Mouse (Mus musculus): Measurements from ENCODE around the gene 4930539E08Rik.

The 4930539E08Rik gene

GRCm38 (mm10) chr17:28930392-28931074 is 15.4 kb upstream of the 4930539E08Rik start:
- DNase-seq (ENCODE audit: low spot score in 2 of 2): peak; percentile 77 to 81

DNA sequence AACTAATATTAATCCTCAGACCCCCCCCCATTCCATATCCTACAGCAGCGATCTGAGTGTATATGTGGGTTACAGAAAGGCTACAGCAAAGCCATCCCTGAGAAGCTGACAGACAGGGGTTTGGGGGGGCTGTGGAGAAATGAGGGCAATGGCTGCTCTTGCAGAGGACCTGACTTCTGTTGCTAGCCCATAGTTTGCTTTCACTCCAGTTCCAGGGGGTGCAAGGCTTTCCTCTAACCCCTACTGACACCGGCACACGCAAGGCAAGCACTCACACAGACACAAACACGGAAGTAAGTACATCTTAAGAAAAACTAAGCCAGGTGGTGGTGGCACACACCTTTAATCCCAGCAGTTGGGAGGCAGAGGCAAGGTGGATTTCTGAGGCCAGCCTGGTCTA is 14.2 kb upstream of the 4930539E08Rik start:
- no peak for DNase-seq (ENCODE audit: low spot score in 2 of 2)

- no peak for DNase-seq (ENCODE audit: low spot score in 2 of 2)
Measured at GRCm38 (mm10) chr17:28928004-28928403, 12.9 kb upstream of the 4930539E08Rik start.

DNA sequence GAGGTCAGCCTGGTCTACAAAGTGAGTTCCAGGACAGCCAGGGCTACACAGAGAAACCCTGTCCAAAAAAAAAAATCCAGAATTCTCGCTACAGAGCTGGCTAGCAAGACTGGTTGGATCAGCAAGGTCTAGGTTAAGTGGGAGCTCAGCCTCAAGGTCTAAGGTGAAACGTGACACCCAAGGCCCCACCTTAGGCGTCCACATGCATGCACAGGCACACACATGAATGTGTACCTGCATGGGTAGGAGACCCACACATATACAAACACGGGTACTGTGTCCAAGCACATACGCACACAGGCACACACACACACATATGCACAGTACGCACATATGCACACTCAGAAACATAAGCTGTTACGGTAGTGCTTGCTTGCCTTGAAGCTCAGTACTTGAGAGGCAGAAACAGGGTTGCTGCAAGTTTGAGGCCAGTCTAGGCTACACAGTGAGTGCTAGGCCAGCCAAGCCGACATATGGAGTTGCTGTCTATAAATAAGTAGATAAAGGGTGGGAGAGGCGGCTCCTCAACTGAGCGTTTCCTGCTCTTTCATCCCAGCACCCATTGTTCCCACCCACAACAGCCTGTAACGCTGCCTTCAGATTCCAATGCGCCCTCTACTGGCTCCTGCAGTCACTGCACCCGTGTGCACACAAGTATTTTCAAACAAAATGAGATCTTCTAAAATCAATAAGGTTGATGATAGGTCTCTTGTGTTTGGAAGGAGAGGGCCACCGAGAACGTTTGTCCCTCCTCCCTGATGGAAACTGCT is 11.9 kb upstream of the 4930539E08Rik start:
- DNase-seq (ENCODE audit: low spot score in 2 of 2): no peak

DNA sequence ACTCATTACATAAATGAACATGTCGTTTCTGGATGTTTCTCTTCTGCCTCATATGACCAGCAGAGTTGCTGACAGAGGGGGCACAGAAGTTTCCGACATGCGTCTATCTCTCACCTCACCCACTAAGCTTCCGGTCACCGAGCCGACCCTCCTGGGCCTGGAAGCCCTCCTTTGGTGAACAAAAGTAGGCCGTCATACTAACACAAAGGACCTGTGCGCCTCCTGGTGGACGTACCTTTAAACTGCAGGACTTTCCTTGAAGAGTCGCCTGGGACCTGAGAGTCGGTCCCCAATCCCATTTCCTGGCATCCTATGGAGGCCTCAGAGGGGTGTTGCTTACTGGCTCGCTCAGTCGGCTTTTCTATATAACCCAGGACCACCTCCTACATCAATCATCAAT is 11.3 kb upstream of the 4930539E08Rik start:
- DNase-seq (ENCODE audit: low spot score in 2 of 2): peak; percentile 82 to 85

GRCm38 (mm10) chr17:28924957-28925595 is 10.0 kb upstream of the 4930539E08Rik start:
- no peak for DNase-seq (ENCODE audit: low spot score in 2 of 2)

DNA sequence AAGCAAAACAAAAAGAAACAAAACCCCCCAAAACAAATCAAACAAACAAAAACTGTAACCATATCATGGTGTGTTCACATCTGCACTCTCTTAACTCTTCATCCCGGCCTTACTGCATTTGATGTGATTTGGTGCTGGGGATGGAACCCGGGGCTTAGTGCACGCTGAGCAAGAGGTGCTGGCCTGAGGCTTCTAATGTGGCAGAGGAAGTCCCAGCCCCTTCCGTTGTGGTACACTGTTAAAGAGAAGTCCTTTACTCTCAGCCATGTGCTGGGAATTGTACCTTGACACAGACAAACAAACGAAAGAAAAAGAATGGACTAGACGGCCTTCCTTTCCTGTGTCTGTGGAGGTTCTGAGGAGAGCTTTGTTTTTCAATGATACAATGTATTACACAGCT is 7.0 kb upstream of the 4930539E08Rik start:
- no peak for DNase-seq (ENCODE audit: low spot score in 2 of 2)

DNA sequence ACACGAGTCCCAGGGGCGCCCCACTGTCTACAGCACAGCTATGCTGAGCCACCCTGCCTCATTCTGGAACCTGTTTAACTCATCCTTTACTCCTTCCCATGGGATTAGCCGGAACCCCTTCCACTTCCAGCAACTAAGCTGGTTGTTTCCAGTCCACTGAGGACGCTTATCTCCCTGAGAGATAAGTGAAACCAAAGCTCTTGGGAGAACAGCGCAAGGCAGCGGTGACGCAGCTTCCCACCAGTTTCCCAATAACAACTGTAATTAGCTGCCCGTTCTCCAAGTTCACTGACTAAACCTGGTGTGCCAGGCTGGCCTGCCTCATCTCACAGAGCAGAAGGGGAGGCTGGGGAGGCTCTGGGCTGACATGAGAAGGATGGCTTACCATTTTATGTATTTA is 6.0 kb upstream of the 4930539E08Rik start:
- DNase-seq (ENCODE audit: low spot score in 2 of 2): no peak

- DNase-seq (ENCODE audit: low spot score in 2 of 2): no peak
Measured at GRCm38 (mm10) chr17:28916520-28916919, 1.4 kb upstream of the 4930539E08Rik start.

- DNase-seq (ENCODE audit: low spot score in 2 of 2): no peak
Measured at GRCm38 (mm10) chr17:28913940-28914339, 1.2 kb downstream of the 4930539E08Rik start.

DNA sequence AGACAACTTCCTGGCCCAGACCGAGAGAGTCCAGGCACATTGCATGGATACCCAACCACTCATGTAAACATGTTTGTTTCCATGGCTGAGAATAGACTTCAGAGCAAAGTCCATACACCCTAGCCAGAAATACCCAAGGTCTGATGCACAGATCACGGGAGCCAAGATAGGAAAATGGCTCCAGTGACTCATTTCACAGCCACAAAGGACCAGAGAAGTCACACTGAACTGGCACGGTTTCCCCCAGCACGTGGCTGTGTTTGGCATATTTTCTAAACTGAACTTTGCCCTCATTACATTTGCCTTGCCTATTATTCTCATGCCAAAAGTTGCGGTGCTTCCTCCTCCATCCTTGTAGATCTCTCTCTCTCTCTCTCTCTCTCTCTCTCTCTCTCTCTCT is 1.9 kb downstream of the 4930539E08Rik start:
- DNase-seq (ENCODE audit: low spot score in 2 of 2): no peak

- no peak for DNase-seq (ENCODE audit: low spot score in 2 of 2)
Measured at GRCm38 (mm10) chr17:28910139-28910538, 5.0 kb downstream of the 4930539E08Rik start.

GRCm38 (mm10) chr17:28909252-28909941 is 5.7 kb downstream of the 4930539E08Rik start:
- peak; percentile 63 to 76 for DNase-seq (ENCODE audit: low spot score in 2 of 2)

GRCm38 (mm10) chr17:28907959-28908358 is 7.2 kb downstream of the 4930539E08Rik start:
- peak; percentile 85 to 93 for DNase-seq (ENCODE audit: low spot score in 2 of 2)

DNA sequence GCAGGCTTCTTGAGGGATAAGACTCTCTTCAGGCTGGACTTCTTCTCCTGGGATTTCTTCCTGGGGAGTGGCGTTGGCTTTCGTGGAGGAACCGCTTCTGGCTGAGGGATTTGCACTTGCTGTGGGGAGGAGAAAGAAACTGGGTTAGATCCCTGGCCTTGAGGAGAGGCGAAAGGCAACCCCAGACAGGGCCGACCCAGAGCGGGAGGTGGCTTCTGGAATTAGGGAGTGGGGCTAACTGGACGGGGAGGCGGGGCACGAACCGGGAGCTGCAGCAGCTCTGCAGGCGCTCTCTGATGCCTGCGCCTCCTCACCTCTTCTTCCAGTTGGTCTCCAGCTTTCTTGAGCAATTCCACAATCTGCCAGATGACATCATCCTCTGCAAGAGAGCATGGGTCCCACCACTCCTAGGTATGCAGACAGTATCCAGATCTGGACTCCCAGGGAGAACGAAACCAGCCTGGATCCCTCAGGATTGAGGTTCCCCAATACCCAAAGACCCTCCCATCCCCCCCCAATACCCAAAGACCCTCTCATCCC is 9.7 kb downstream of the 4930539E08Rik start:
- no peak for DNase-seq (ENCODE audit: low spot score in 2 of 2)

GRCm38 (mm10) chr17:28904546-28905376 is 10.4 kb downstream of the 4930539E08Rik start:
- peak; percentile 70 to 88 for DNase-seq (ENCODE audit: low spot score in 2 of 2)

DNA sequence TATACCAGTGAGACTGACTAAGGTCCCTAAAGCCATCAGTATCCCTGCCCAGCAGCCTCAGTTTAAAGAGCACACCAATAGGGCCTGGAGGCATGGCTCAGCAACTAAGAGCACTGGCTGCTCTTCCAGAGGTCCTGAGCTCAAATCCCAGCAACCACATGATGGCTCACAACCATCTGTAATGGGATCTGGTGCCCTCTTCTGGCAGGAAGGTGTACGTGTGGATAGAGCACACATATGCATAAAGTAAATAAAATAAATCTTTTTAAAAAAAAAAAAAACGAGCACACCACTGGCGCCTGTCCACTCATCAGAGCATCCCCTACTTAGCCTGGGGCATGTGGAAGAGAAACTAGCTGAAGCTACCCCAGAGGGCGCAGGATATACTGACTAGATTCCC is 13.6 kb downstream of the 4930539E08Rik start:
- DNase-seq (ENCODE audit: low spot score in 2 of 2): no peak

GRCm38 (mm10) chr17:28899427-28899826 is 15.7 kb downstream of the 4930539E08Rik start:
- DNase-seq (ENCODE audit: low spot score in 2 of 2): no peak

DNA sequence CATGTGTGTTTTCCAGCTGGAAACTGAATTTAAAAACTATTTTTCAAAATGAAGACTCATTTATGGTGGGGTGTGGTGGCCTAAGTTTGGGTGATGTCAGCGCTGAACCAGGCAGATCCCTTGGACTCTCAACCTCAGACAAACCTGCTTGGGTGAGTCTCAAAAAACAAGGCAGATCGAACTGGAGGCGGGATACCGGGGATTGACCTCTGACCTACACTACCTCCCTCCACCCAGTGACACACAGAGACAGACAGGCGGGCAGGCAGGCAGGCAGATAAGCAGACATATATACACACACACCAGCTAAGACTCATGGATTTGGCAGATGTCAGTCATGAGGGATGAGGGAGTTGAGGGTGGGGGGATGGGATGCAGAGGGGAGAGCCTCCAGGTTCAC is 16.9 kb downstream of the 4930539E08Rik start:
- no peak for DNase-seq (ENCODE audit: low spot score in 2 of 2)

DNA sequence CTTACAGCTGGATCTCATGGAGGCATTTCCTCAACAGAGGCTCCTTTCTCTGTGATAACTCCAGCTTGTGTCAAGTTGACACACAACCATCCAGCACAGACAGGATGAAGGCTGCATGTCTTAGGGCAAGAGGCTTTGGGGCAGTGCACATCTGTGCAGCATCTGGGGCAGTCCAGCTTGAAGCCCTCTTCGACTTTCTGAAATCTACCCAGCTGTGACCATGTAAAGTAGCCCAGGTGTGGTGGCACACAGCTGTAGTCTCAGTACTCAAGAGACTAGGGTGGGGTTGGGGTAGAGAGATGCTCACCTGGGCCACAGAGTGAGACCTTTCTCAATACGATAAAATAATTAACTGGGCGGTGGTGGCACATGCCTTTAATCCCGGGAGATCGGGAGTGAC is 17.3 kb downstream of the 4930539E08Rik start:
- DNase-seq (ENCODE audit: low spot score in 2 of 2): no peak
